Mouse (Mus musculus) gastrocnemius, postnatal 25 days (tissue): ENCODE results near the gene Ttll11. TPM values are rescaled to one million over a fixed set of nuclear protein-coding genes. Genes with fewer than 3 reads are reported as not detected.

Experiments
- DNase-seq: peaks from one replicate; pipeline ENCODE4 v3.0.0; 2022
- total RNA-seq, 2 experiments: library from RNA; stranded (reverse); gene quantifications; 1 replicate in 1 of 2; 2 replicates in 1 of 2; pipeline ENCODE4 v1.2.3; 2021

The Ttll11 gene
- total RNA-seq, 2 experiments from 2014 or later, result 1.9 to 2.7 TPM

GRCm38 (mm10) chr2:35899712-35900111 lies 80.0 kb downstream of the Ttll11 start:
- no peak for DNase-seq

DNA sequence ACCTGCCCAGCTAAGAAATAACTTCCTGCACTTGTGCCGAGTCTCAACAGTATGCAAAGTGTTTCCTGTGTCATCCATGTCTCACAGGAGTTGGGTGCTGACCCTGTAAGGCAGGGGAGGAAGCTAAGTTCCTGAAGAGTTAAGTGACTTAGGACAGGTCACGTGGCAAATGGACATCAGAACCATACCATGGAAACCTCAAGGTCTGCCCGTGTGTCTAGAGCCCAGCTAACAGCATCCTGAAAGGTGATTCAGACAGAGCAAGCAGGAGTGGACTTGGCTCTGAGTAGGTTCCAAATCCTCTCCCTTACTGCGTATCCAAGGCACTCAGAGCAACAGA lies 80.6 kb downstream of the Ttll11 start:
- DNase-seq, result no peak

DNA sequence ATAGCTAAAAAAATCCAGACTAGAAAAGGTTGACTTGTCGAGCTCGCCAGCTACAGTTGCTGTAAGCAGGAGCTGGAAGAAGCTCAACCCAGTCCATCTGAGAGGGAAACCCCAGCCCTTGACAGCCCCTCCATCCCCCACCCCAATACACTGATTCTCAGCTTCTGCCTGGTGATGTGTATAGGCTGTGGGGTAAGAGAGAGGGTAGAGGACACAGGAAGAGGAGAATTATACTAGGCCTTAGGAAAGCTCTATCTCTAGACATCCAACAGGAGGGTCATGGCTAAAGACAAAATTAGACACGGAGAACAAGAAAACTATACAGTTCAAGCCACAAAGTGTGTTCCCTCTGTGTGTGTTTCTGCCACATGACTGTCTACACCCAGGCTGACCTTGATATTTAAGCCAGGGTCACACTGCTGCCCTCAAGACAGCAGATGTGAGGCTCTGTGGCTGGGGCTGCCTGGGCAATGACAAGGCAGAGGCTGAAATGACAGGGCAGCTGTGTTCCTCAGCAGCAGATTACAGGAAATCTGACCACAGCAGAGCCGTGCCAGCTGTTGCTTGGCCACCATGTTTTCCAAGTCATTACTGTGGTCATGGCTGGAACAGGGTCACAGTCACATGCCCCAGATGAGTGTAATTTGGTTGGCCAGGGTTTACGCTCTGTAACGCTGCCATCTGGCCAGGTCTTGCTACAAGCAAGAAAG lies 81.1 kb downstream of the Ttll11 start:
- DNase-seq, result peak; percentile 89

- no peak for DNase-seq
Measured at GRCm38 (mm10) chr2:35897125-35897524, 82.6 kb downstream of the Ttll11 start.

- DNase-seq, result no peak
Measured at GRCm38 (mm10) chr2:35894512-35894911, 85.2 kb downstream of the Ttll11 start.

DNA sequence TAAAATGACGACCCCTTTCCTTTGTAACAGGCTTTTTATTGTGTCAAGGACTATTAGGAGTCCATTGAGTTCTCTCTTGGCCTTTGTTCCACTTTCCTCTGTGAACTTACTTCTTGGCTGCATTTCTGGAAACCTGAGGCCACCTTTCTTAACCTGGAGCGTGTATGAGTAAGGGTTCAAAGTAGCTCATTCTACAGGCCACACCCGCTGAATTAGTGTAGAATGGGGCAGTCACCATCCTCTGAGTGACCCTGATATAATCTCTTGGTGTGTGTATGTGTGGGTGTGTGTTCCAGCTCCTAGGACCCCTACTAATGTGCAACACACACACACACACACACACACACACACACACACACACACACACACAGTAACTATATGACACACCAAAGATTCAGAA lies 89.1 kb downstream of the Ttll11 start:
- DNase-seq, result no peak

GRCm38 (mm10) chr2:35889776-35890175 lies 89.9 kb downstream of the Ttll11 start:
- no peak for DNase-seq

- peak; percentile 26 for DNase-seq
Measured at GRCm38 (mm10) chr2:35884296-35884695, 95.4 kb downstream of the Ttll11 start.

- no peak for DNase-seq
Measured at GRCm38 (mm10) chr2:35882336-35882987, 97.3 kb downstream of the Ttll11 start.

DNA sequence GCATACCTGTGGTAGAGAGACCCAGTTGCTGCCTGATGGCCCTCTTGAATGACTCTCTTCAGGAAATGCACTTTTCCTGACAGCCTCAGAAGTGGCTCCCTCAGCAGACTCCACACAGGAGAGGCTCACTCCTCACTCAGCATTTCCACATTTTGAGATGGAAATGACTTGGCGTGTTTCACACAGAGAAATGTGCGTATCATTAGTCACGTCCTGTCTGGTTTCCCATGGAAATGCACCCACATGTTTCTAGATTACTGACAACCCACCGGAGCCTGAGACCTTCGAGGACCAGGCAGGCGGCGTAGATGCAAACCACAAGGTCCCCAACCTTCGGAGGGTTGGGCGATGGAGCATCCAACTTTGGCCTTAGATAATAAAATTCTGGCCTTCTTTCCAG lies 97.8 kb downstream of the Ttll11 start:
- DNase-seq, result no peak

DNA sequence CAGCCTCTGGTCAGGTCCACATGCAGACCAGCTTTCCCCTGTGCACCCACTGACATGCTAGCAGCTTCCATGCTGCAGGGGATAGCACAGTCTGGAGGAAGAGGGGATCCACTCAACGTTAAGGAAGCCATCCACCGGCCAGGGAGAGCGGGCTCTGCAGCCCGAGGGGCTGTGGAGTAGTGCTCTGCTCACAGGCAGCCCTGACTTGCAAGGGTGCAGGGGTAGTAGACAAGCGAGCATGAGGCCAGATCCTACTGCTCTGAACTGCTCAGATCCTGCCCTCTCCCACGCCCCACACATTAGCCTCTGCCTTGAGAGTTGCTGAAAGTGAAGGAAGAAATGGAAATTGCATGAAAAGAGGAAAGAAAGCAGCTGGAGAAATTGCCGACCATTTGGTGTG lies 99.4 kb downstream of the Ttll11 start:
- DNase-seq, result no peak

- DNase-seq, result no peak
Measured at GRCm38 (mm10) chr2:35879887-35880286, 99.8 kb downstream of the Ttll11 start.

DNA sequence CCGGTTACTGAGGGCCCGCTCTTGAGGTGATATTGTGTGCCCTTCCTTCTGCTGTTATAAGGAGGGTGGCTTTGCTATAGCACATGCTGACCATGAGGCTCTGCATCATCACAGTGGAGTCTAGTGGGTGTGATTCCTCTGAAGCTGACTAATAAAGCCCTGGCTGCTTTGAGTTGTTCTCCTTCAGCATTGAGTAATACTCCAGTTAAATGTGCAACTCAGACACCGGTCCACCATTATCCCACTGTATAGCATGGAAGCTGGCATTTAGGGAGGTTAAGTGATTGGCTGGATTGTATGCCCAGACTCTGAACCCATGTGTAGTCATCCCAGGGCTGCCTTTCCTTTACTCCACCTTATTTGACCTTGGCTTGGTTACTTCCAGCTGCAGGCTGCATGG lies 101.2 kb downstream of the Ttll11 start:
- no peak for DNase-seq

GRCm38 (mm10) chr2:35875572-35875971 lies 104.1 kb downstream of the Ttll11 start:
- DNase-seq, result no peak

DNA sequence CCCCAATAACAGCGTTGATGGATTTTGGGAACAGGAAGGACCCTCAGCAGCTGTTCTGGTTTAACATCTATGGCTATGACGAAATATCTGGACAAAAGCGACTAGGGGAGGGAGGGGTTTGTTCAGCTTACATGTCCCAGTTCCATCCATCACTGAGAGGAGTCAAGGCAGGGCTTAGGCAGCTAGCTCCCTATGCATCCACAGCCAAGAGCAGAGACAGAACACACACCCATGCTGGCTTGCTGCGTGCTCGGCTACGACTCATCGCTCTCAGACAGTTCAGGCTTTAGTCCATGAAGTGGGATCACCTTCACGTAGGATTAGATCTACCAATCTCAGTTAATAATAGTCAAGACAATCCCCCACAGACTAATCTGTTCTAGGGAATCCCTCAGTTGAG lies 105.3 kb downstream of the Ttll11 start:
- DNase-seq, result no peak

DNA sequence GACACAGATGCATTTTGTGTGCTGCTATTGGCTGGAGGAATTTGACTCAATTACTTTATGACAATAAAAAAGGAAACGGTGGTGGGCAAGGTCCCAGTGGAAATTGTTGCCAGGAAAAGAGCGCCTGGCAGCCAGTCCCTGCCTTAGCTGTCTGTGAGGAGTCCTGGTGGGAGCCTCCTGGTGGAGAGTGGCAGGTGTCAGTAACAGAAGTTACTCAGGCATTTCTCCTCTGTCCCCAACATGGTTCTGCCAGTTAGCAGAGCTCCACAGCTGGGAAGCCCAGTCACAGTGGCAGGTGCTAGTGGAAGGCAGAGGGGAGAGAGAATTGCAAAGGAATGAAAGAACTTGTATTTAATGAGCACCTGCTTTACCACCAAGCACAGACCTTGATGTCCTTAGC lies 110.5 kb downstream of the Ttll11 start:
- DNase-seq, result no peak

- no peak for DNase-seq
Measured at GRCm38 (mm10) chr2:35863284-35863683, 116.4 kb downstream of the Ttll11 start.

DNA sequence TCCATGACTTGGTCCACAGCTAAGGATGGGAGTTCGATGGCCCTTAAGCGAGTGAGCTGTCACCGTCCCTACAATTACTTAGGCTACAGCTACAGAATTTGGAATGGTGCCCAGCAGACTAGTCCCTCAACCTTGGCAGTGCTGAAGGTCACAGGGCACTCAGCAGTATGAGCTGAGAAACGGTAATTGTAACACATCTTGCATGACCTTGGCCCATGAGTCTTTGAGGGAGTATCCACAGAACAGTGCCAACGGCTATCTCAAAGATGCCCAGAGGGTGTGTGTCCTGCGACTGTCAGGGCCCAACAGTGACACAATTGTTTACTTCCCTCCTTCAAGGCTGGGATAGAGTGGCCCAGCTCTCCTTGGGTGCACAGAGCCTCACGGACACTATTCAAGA lies 118.5 kb downstream of the Ttll11 start:
- no peak for DNase-seq

GRCm38 (mm10) chr2:35860394-35860744 lies 119.3 kb downstream of the Ttll11 start:
- DNase-seq, result no peak

GRCm38 (mm10) chr2:35859708-35860393 lies 119.9 kb downstream of the Ttll11 start:
- DNase-seq, result no peak

- no peak for DNase-seq
Measured at GRCm38 (mm10) chr2:35858281-35858680, 121.4 kb downstream of the Ttll11 start.

DNA sequence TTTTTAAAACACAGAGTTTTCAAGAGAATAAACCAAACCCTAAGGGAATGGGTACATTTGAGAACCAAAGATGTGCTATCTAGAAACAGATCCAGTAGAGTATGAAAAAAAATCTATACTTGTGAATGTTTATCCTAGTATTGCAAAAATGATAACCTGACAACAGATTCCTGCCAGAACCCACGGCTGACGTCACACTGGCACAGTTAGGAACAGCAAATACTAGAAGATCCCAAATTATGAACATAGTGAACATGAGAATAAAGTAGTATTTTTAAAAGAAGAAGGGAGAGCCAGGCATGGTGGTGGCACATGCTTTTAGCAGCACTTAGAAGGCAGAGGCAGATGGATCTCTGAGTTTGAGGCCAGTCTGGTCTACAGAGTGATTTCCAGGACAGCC lies 122.8 kb downstream of the Ttll11 start:
- no peak for DNase-seq

DNA sequence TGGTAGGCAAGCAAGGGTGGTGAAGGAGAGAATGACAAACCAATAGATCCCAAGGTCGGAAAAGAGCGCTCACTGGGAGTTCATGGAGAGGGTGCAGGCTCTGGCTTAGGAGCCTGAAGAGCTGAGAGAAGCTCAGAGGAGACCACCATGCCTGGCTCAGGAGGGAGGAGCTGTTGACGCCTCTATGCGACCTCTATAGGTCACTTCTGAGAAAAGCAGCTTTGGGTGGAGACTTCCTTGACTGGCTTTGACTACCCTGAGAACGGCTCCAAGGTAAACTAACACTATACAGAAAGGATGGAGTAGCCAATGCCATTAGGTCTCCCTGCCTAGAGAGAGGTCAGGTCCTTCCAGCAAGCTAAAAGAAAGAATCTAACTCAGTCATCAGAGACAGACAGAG lies 124.8 kb downstream of the Ttll11 start:
- DNase-seq, result no peak

- no peak for DNase-seq
Measured at GRCm38 (mm10) chr2:35852971-35853370, 126.7 kb downstream of the Ttll11 start.
